Mouse (Mus musculus) thymus, adult 2 months (tissue): Measurements from ENCODE around the gene Tmem9.

Experiments
- CTCF ChIP-seq: fragments of 200-500 bp; IDR thresholded peaks from 2 replicates; pipeline ENCODE4 v1.5.1; 2012; ENCODE audit warnings: mild to moderate bottlenecking, control low read depth, low read length, moderate library complexity, borderline replicate concordance; ENCODE audit not compliant: control insufficient read depth, poor library complexity, insufficient read depth; ENCODE audit errors: extremely low read depth
- POLR2A ChIP-seq: fragments of 200-500 bp; IDR thresholded peaks from 2 replicates; pipeline ENCODE4 v1.6.1; 2012; ENCODE audit warnings: mild to moderate bottlenecking, low read length, control low read depth, moderate library complexity; ENCODE audit not compliant: control insufficient read depth, poor library complexity, insufficient read depth; ENCODE audit errors: extremely low read depth

DNA sequence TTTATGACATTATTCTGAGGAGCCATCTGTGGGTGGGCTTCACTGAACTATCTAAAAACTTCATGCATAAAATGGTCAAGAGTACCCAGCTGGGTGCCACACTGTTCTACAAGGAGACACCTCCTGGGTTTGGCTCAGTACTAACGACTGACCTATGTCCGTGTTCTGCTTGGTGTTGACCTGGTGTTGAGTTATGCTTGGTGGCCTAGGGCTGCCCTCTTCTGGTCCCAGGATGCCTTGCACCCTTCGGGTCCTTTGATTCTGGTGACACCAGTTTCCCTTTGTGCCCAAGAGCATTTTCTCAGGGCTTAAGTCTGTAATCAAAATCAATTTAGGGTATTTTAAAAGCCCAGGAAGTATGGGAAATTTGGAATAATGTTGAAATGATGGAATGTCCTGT lies 68.1 kb downstream of the Tmem9 start:
- TF ChIP-seq POLR2A (no peak), CTCF (peak; percentile 37; the same call in 1 of the 2 replicates)
